Mouse (Mus musculus) intestine, postnatal 0 days (tissue): Measurements from ENCODE around the gene Igsf9. TPM values are rescaled to one million over a fixed set of nuclear protein-coding genes. Genes with fewer than 3 reads are reported as not detected.
A peak's percentile ranks its signal among the peaks of the same experiment; 100 is the strongest.

ENCODE experiments used
- ATAC-seq: fragments of 200-750 bp; cut with Nextera tagmentation; 2 replicates; pipeline ENCODE4 v1.8.0; 2017; ENCODE audit warnings: mild to moderate bottlenecking, moderate TSS enrichment, moderate library complexity
- H3K27ac ChIP-seq: fragments of 300-500 bp; sonication (generic); 2 replicates; pipeline ENCODE4 v1.5.1; 2014; ENCODE audit warnings: mild to moderate bottlenecking, low read depth, low read length, moderate library complexity
- H3K27me3 ChIP-seq: fragments of 300-500 bp; sonication (generic); replicated peaks from 2 replicates; pipeline ENCODE4 v1.6.1; 2014; ENCODE audit warnings: low read length, mixed read lengths; ENCODE audit not compliant: control insufficient read depth, insufficient read depth
- H3K36me3 ChIP-seq: fragments of 300-500 bp; sonication (generic); 2 replicates; pipeline ENCODE4 v1.6.1; 2014; ENCODE audit warnings: mild to moderate bottlenecking, moderate library complexity; ENCODE audit not compliant: control insufficient read depth, insufficient read depth
- H3K4me1 ChIP-seq: fragments of 300-500 bp; sonication (generic); replicated peaks from 2 replicates; pipeline ENCODE4 v1.6.1; 2014; ENCODE audit warnings: antibody characterized with exemption, low read length, mixed read lengths; ENCODE audit not compliant: control insufficient read depth, insufficient read depth
- H3K4me2 ChIP-seq: fragments of 300-500 bp; sonication (generic); replicated peaks from 2 replicates; pipeline ENCODE4 v1.6.1; 2014; ENCODE audit warnings: low read depth, mild to moderate bottlenecking, moderate library complexity
- H3K4me3 ChIP-seq: fragments of 300-500 bp; sonication (generic); 2 replicates; pipeline ENCODE4 v1.5.1; 2014; ENCODE audit warnings: low read depth, low read length
- H3K9ac ChIP-seq: fragments of 300-500 bp; sonication (generic); 2 replicates; pipeline ENCODE4 v1.6.1; 2014; ENCODE audit warnings: mild to moderate bottlenecking, low read depth, low read length
- H3K9me3 ChIP-seq: fragments of 300-500 bp; sonication (generic); 2 replicates; pipeline ENCODE4 v1.6.1; 2016; ENCODE audit warnings: mixed run types; ENCODE audit not compliant: control insufficient read depth
- CTCF ChIP-seq: sonication (generic); IDR thresholded peaks from 2 replicates; pipeline ENCODE4 v1.5.1; 2016; ENCODE audit warnings: low read depth, mild to moderate bottlenecking, control low read depth, antibody characterized with exemption, moderate library complexity
- WGBS: fragments of 180-500 bp; shearing (Covaris S2); extraction: QIAGEN DNeasy Blood & Tissue Kit; methylation state at CpG from one replicate; pipeline ENCODE4 v1.1.7; 2014; 5-methylcytosine and 5-hydroxymethylcytosine counted together
- polyA plus RNA-seq: library from polyadenylated mRNA; unstranded; fragments of >200 nt; fragmentation: Nextera tagmentation; extraction: Ambion mirVana; gene quantifications from 2 replicates; pipeline ENCODE4 v1.2.1, GENCODE M21; 2015

Gene Igsf9
- polyA plus RNA-seq, 1 experiment from 2014 or later: 73.4 TPM

- no peak for ATAC-seq
- H3K4me1 ChIP-seq: peaks cover 3% of the 10 kb centered on the region; the same call in 1 of the 2 replicates
- WGBS: 36% methylated on average over 8 of the region's 8 CpGs
Observed at GRCm38 (mm10) chr1:172530544-172531220, 49.1 kb downstream of the Igsf9 start.

GRCm38 (mm10) chr1:172532551-172532950 lies 51.0 kb downstream of the Igsf9 start:
- Histone ChIP-seq H3K4me3 (peak overlapping the region; percentile 14; the same call in 1 of the 2 replicates), H3K4me2 (peak overlapping the region; percentile 55), H3K27me3 (peaks cover 9% of the 10 kb centered on the region), H3K4me1 (peaks cover 3% of the 10 kb centered on the region; the same call in 1 of the 2 replicates), H3K9ac (no peak overlapping the region), H3K36me3 (no peaks in the 10 kb centered on the region), H3K9me3 (no peaks in the 10 kb centered on the region), H3K27ac (no peak overlapping the region)
- peak; percentile 49; the same call in 1 of the 2 replicates for ATAC-seq
- WGBS: 2% methylated on average over 13 of the region's 13 CpGs
- no peak for TF ChIP-seq CTCF

More at GRCm38 (mm10) chr1:172530544-172531220, 49.1 kb downstream of the Igsf9 start:
- Histone ChIP-seq H3K9ac (no peak overlapping the region), H3K9me3 (no peaks in the 10 kb centered on the region), H3K27ac (no peak overlapping the region), H3K27me3 (peaks cover 12% of the 10 kb centered on the region), H3K4me2 (no peak overlapping the region), H3K36me3 (no peaks in the 10 kb centered on the region), H3K4me3 (no peak overlapping the region)
- 0 out of 2 replicates have a peak, but pooled peaks have one; percentile 7 for TF ChIP-seq CTCF

- H3K4me1 ChIP-seq: peaks cover 3% of the 10 kb centered on the region; the same call in 1 of the 2 replicates
- no peak overlapping the region for H3K27ac ChIP-seq
- ATAC-seq: no peak
- 87% methylated on average over 16 of the region's 16 CpGs for WGBS
- TF ChIP-seq CTCF: no peak
- no peak overlapping the region for H3K9ac ChIP-seq
- H3K36me3 ChIP-seq: no peaks in the 10 kb centered on the region
- H3K4me3 ChIP-seq: no peak overlapping the region
- no peaks in the 10 kb centered on the region for H3K9me3 ChIP-seq
- H3K27me3 ChIP-seq: peaks cover 6% of the 10 kb centered on the region; the same call in 1 of the 2 replicates
- no peak overlapping the region for H3K4me2 ChIP-seq
Observed at GRCm38 (mm10) chr1:172535116-172535515, 53.5 kb downstream of the Igsf9 start.

- no peak for TF ChIP-seq CTCF
- Histone ChIP-seq H3K4me3 (no peak overlapping the region), H3K9ac (no peak overlapping the region), H3K36me3 (no peaks in the 10 kb centered on the region), H3K4me2 (no peak overlapping the region), H3K9me3 (no peaks in the 10 kb centered on the region), H3K4me1 (no peaks in the 10 kb centered on the region), H3K27me3 (no peaks in the 10 kb centered on the region), H3K27ac (no peak overlapping the region)
- ATAC-seq: no peak
- WGBS: 58% methylated on average over 6 of the region's 6 CpGs
Observed at GRCm38 (mm10) chr1:172539827-172540226, 58.2 kb downstream of the Igsf9 start.

- H3K9ac ChIP-seq: no peak overlapping the region
- ATAC-seq: no peak
- H3K4me3 ChIP-seq: no peak overlapping the region
- no peak for TF ChIP-seq CTCF
- no peak overlapping the region for H3K27ac ChIP-seq
- no peaks in the 10 kb centered on the region for H3K27me3 ChIP-seq
- 65% methylated on average over 11 of the region's 11 CpGs for WGBS
- no peaks in the 10 kb centered on the region for H3K9me3 ChIP-seq
- H3K36me3 ChIP-seq: no peaks in the 10 kb centered on the region
- H3K4me2 ChIP-seq: no peak overlapping the region
- no peaks in the 10 kb centered on the region for H3K4me1 ChIP-seq
Observed at GRCm38 (mm10) chr1:172540283-172540820, 58.8 kb downstream of the Igsf9 start.

- Histone ChIP-seq H3K4me1 (0 out of 2 replicates have a peak, but pooled peaks cover 11% of the 10 kb centered on the region), H3K9ac (no peak overlapping the region), H3K4me3 (no peak overlapping the region), H3K27me3 (no peaks in the 10 kb centered on the region), H3K36me3 (no peaks in the 10 kb centered on the region), H3K9me3 (no peaks in the 10 kb centered on the region), H3K27ac (no peak overlapping the region), H3K4me2 (no peak overlapping the region)
- ATAC-seq: no peak
- WGBS: 88% methylated on average over 4 of the region's 4 CpGs
- TF ChIP-seq CTCF: no peak
Observed at GRCm38 (mm10) chr1:172546062-172546461, 64.5 kb downstream of the Igsf9 start.

Other genes with a start within 250 kb of the Igsf9 start
- gene Atp1a4, start 223.4 kb upstream of the Igsf9 start, polyA plus RNA-seq: not detected in 2 replicates
- gene Igsf8, start 220.1 kb upstream of the Igsf9 start, polyA plus RNA-seq: 17.7 and 17.8 TPM in 2 replicates
- 1.9 and 2.8 TPM in 2 replicates for gene Atp1a2, start 183.7 kb upstream of the Igsf9 start, polyA plus RNA-seq
- gene Kcnj9, start 152.5 kb upstream of the Igsf9 start, polyA plus RNA-seq: 0.05 TPM in 1 of 2 replicates, not detected in the other
- gene Kcnj10, start 140.6 kb upstream of the Igsf9 start, polyA plus RNA-seq: 0.16 and 0.17 TPM in 2 replicates
- gene Pigm, start 105.2 kb upstream of the Igsf9 start, polyA plus RNA-seq: 4.3 and 4.4 TPM in 2 replicates
- 1.8 and 2.1 TPM in 2 replicates for gene Slamf9, start 6.4 kb upstream of the Igsf9 start, polyA plus RNA-seq
- gene Tagln2, start 18.3 kb downstream of the Igsf9 start, polyA plus RNA-seq: 339 and 374 TPM in 2 replicates
- gene Cfap45, start 39.0 kb downstream of the Igsf9 start, polyA plus RNA-seq: 0.77 and 1.3 TPM in 2 replicates
- gene Vsig8, start 74.2 kb downstream of the Igsf9 start, polyA plus RNA-seq: 0.44 and 0.53 TPM in 2 replicates
- 0.27 and 0.52 TPM in 2 replicates for gene Slamf8, start 108.8 kb downstream of the Igsf9 start, polyA plus RNA-seq
- gene Fcrl6, start 120.8 kb downstream of the Igsf9 start, polyA plus RNA-seq: not detected in 2 replicates
- 18.9 and 19.7 TPM in 2 replicates for gene Dusp23, start 151.2 kb downstream of the Igsf9 start, polyA plus RNA-seq
- 0.12 and 0.17 TPM in 2 replicates for gene Crp, start 216.3 kb downstream of the Igsf9 start, polyA plus RNA-seq